Mouse (Mus musculus): ENCODE measurements at regions not wholly inside any gene's neighbourhood (a gene's known extent, or its start where the extent isn't known, plus 50 kb on each side); places are given as distances from the start of the nearest gene placed in this dataset.

- TF ChIP-seq CTCF (IDR thresholded peaks at IDR 0.05; ENCODE audit: low read depth) = no peak
- no peak for TF ChIP-seq EP300 (optimal IDR thresholded peaks at IDR 0.05)
These were observed 250.4 kb downstream of the Bcl11b start for GRCm38 (mm10) chr12:107753022-107753421.

All from stomach, postnatal 0 days (tissue).